Comparison of ENCODE assay signal across 21 mouse cellular contexts in genomic region chr11:111743356-111743755, GRCm38 (mm10).
"Had no signal": no experiment of that assay in that cellular context is flagged by ENCODE, and none has a peak within 500 bp of the region (broad histone marks: within the 10 kb centered on the region; RNA-seq: fewer than 3 reads in every experiment).

No protein-coding gene starts in this region.

- H3K9me3 ChIP-seq: limb, embryonic 13.5 days; midbrain, embryonic 12.5 days; midbrain, embryonic 15.5 days; neural tube, embryonic 12.5 days; neural tube, embryonic 15.5 days had no signal

- H3K27me3 ChIP-seq: limb, embryonic 13.5 days; midbrain, embryonic 12.5 days; midbrain, embryonic 15.5 days; neural tube, embryonic 12.5 days; neural tube, embryonic 15.5 days had no signal

- H3K4me3 ChIP-seq: layer of hippocampus, adult 2 months; limb, embryonic 13.5 days; midbrain, embryonic 12.5 days; midbrain, embryonic 15.5 days; neural tube, embryonic 12.5 days; neural tube, embryonic 15.5 days had no signal

- H3K27ac ChIP-seq: layer of hippocampus, adult 2 months; limb, embryonic 13.5 days; liver, embryonic 14.5 days; macrophage; midbrain, embryonic 12.5 days; midbrain, embryonic 15.5 days; neural tube, embryonic 12.5 days; neural tube, embryonic 15.5 days; stomach, postnatal 0 days had no signal

- H3K4me1 ChIP-seq: midbrain, embryonic 12.5 days; midbrain, embryonic 15.5 days; neural tube, embryonic 12.5 days; neural tube, embryonic 15.5 days had no signal

- H3K36me3 ChIP-seq: limb, embryonic 13.5 days; midbrain, embryonic 12.5 days; midbrain, embryonic 15.5 days; neural tube, embryonic 12.5 days; neural tube, embryonic 15.5 days had no signal

- DNase-seq: kidney, postnatal 10 days; layer of hippocampus, adult 9-11 months; left cerebral cortex, postnatal 4 days; liver; liver, postnatal 0 days; lung, embryonic 14.5 days; right cerebral cortex, adult 18-20 months; right cerebral cortex, postnatal 14 days; right cerebral cortex, postnatal 4 days; thymus, adult 2 months; thymus, postnatal 14 days; thymus, postnatal 4 days had no signal
